Mouse (Mus musculus) mesoderm, embryonic 11.5 days (tissue): ENCODE measurements around the gene Rhoh.

Source experiments
- DNase-seq: peaks from one replicate; pipeline ENCODE4 v3.0.0-alpha.2; 2012; ENCODE audit warnings: low read depth, low spot score

Rhoh gene

GRCm38 (mm10) chr5:65929162-65929561 lies 68.1 kb downstream of the Rhoh start:
- no peak for DNase-seq

- DNase-seq: no peak
Observed at GRCm38 (mm10) chr5:65930171-65930570, 69.2 kb downstream of the Rhoh start.

GRCm38 (mm10) chr5:65933258-65933657 lies 72.2 kb downstream of the Rhoh start:
- no peak for DNase-seq

- DNase-seq: no peak
Observed at GRCm38 (mm10) chr5:65933764-65934163, 72.8 kb downstream of the Rhoh start.

- DNase-seq: no peak
Observed at GRCm38 (mm10) chr5:65934783-65935182, 73.8 kb downstream of the Rhoh start, which contains the start of gene Chrna9. TSS of gene Chrna9 (plus strand) at chr5:65934921.

GRCm38 (mm10) chr5:65937011-65937726 lies 76.2 kb downstream of the Rhoh start:
- DNase-seq: peak; percentile 41

GRCm38 (mm10) chr5:65937998-65938715 lies 77.1 kb downstream of the Rhoh start:
- peak; percentile 83 for DNase-seq

- DNase-seq: no peak
Observed at GRCm38 (mm10) chr5:65941145-65941544, 80.1 kb downstream of the Rhoh start.
